Mouse (Mus musculus) CH12.LX (cell line): ENCODE results near the gene Rusc1. TPM values are rescaled to one million over a fixed set of nuclear protein-coding genes. Genes with fewer than 3 reads are reported as not detected.

Experiments
- DNase-seq: peaks from one replicate; pipeline ENCODE4 v3.0.0-alpha.2; 2013; ENCODE audit errors: extremely low read depth
- H3K27ac ChIP-seq: 2 replicates; pipeline ENCODE4 v1.5.1; 2012; ENCODE audit warnings: low read depth, mild to moderate bottlenecking, control low read depth, moderate library complexity; ENCODE audit not compliant: insufficient read depth
- H3K27me3 ChIP-seq: replicated peaks from 2 replicates; pipeline ENCODE3; 2012; ENCODE audit warnings: inconsistent platforms
- H3K36me3 ChIP-seq, 2 experiments: replicated peaks in 1 of 2; 2 replicates each; pipeline versions ENCODE3 to v1.6.1; 2012; ENCODE audit warnings: inconsistent platforms in 1 of 2, low read length in 1 of 2, mild to moderate bottlenecking in 1 of 2, mixed read lengths in 1 of 2, moderate library complexity in 1 of 2; ENCODE audit not compliant: control insufficient read depth in 1 of 2, insufficient read depth in 1 of 2
- H3K4me1 ChIP-seq, 2 experiments: 2 replicates each; pipeline ENCODE4 v1.6.1; 2012; ENCODE audit warnings: inconsistent platforms in 1 of 2, moderate library complexity in 1 of 2; ENCODE audit not compliant: insufficient read depth in 2 of 2, control insufficient read depth in 1 of 2
- H3K4me2 ChIP-seq: 2 replicates; pipeline ENCODE4 v1.6.1; 2012; ENCODE audit warnings: low read depth, mild to moderate bottlenecking, control low read depth; ENCODE audit not compliant: poor library complexity, insufficient read depth, severe bottlenecking
- H3K4me3 ChIP-seq, 3 experiments: fragments of 150-350 bp in 1 of 3; sonication (generic) in 1 of 3; replicated peaks in 1 of 3; 2 replicates each; pipeline versions ENCODE3 to v1.5.1; 2011 to 2012; ENCODE audit warnings: low read depth in 2 of 3, low read length in 2 of 3, mild to moderate bottlenecking in 2 of 3, moderate library complexity in 2 of 3, control low read depth in 1 of 3, improper control_type of control experiment in 1 of 3, inconsistent platforms in 1 of 3, mixed read lengths in 1 of 3; ENCODE audit not compliant: poor library complexity in 1 of 3
- H3K79me2 ChIP-seq: replicated peaks from 2 replicates; pipeline ENCODE4 v1.6.1; 2012; ENCODE audit warnings: mild to moderate bottlenecking, moderate library complexity; ENCODE audit not compliant: control insufficient read depth, poor library complexity, insufficient read depth, severe bottlenecking; ENCODE audit errors: extremely low read depth
- H3K9ac ChIP-seq: 2 replicates; pipeline ENCODE4 v1.6.1; 2012; ENCODE audit warnings: low read depth, mild to moderate bottlenecking, control low read depth, moderate library complexity; ENCODE audit not compliant: insufficient read depth
- H3K9me3 ChIP-seq: replicated peaks from 2 replicates; pipeline ENCODE3; 2012; ENCODE audit warnings: low read length, inconsistent platforms, mixed read lengths
- CHD1 ChIP-seq: IDR thresholded peaks from 2 replicates; pipeline ENCODE4 v1.6.1; 2012; ENCODE audit warnings: low read depth, low read length, improper control_type of control experiment, inconsistent platforms
- CHD2 ChIP-seq: IDR thresholded peaks from 2 replicates; pipeline ENCODE4 v1.6.1; 2011; ENCODE audit warnings: low read length, improper control_type of control experiment
- CTCF ChIP-seq, 2 experiments: IDR thresholded peaks in 1 of 2; conservative IDR thresholded peaks in 1 of 2; 2 replicates each; pipeline ENCODE4 v1.5.1; 2011 to 2012; ENCODE audit warnings: low read depth in 2 of 2, low read length in 2 of 2, improper control_type of control experiment in 1 of 2, inconsistent platforms in 1 of 2, mild to moderate bottlenecking in 1 of 2, moderate library complexity in 1 of 2
- E2F4 ChIP-seq: IDR thresholded peaks from 2 replicates; pipeline ENCODE4 v1.6.1; 2011; ENCODE audit warnings: low read depth, low read length, improper control_type of control experiment; ENCODE audit not compliant: insufficient replicate concordance
- ELF1 ChIP-seq: IDR thresholded peaks from 2 replicates; pipeline ENCODE4 v1.6.1; 2014; ENCODE audit warnings: low read depth, mild to moderate bottlenecking, inconsistent platforms, low read length, improper control_type of control experiment
- ETS1 ChIP-seq: conservative IDR thresholded peaks from 2 replicates; pipeline ENCODE4 v1.6.1; 2012; ENCODE audit warnings: low read depth, mild to moderate bottlenecking, inconsistent platforms, low read length, improper control_type of control experiment, moderate library complexity
- MAFK ChIP-seq: IDR thresholded peaks from 2 replicates; pipeline ENCODE4 v1.6.1; 2011; ENCODE audit warnings: low read length, improper control_type of control experiment; ENCODE audit not compliant: insufficient replicate concordance
- MAX ChIP-seq: IDR thresholded peaks from 2 replicates; pipeline ENCODE4 v1.6.1; 2011; ENCODE audit warnings: low read length, improper control_type of control experiment
- NELFE ChIP-seq: IDR thresholded peaks from 2 replicates; pipeline ENCODE4 v1.6.1; 2011; ENCODE audit warnings: low read depth, low read length, improper control_type of control experiment
- PAX5 ChIP-seq: IDR thresholded peaks from 2 replicates; pipeline ENCODE4 v1.6.1; 2012; ENCODE audit warnings: low read length, inconsistent platforms, mixed read lengths
- POLR2AphosphoS2 ChIP-seq: IDR thresholded peaks from 2 replicates; pipeline ENCODE4 v1.6.1; 2011; ENCODE audit warnings: low read depth, low read length, improper control_type of control experiment
- RAD21 ChIP-seq: IDR thresholded peaks from 2 replicates; pipeline ENCODE4 v1.6.1; 2011; ENCODE audit warnings: low read depth, mild to moderate bottlenecking, low read length, improper control_type of control experiment, moderate library complexity
- TBP ChIP-seq: conservative IDR thresholded peaks from 2 replicates; pipeline ENCODE4 v1.6.1; 2011; ENCODE audit warnings: low read depth, low read length, improper control_type of control experiment
- TCF12 ChIP-seq: IDR thresholded peaks from 2 replicates; pipeline ENCODE4 v1.6.1; 2014; ENCODE audit warnings: low read depth, mild to moderate bottlenecking, inconsistent platforms, low read length, improper control_type of control experiment
- UBTF ChIP-seq: IDR thresholded peaks from 2 replicates; pipeline ENCODE4 v1.6.1; 2012; ENCODE audit warnings: low read depth, mild to moderate bottlenecking, inconsistent platforms, low read length, improper control_type of control experiment, moderate library complexity
- USF1 ChIP-seq: IDR thresholded peaks from 2 replicates; pipeline ENCODE4 v1.6.1; 2014; ENCODE audit warnings: low read depth, mild to moderate bottlenecking, inconsistent platforms, low read length, improper control_type of control experiment
- ZKSCAN1 ChIP-seq: IDR thresholded peaks from 2 replicates; pipeline ENCODE4 v1.6.1; 2012; ENCODE audit warnings: low read depth, inconsistent platforms, low read length, improper control_type of control experiment, borderline replicate concordance
- ZMIZ1 ChIP-seq: IDR thresholded peaks from 2 replicates; pipeline ENCODE4 v1.6.1; 2012; ENCODE audit warnings: low read depth, mild to moderate bottlenecking, inconsistent platforms, low read length, improper control_type of control experiment
- ZNF384 ChIP-seq: IDR thresholded peaks from 2 replicates; pipeline ENCODE4 v1.6.1; 2012; ENCODE audit warnings: low read depth, low read length, improper control_type of control experiment, inconsistent platforms
- dilution Hi-C: fragments of 300-500 bp; cut with MboI; formaldehyde crosslinking; loops from 2 replicates; pipeline ENCODE4 v1.14.3; 2020; ENCODE audit warnings: low sequenced_read_pairs; ENCODE audit not compliant: extremely low pct_unique_long_range_greater_than_20kb, extremely low pct_ligation_motif_present
- in situ Hi-C: fragments of 300-500 bp; cut with MboI; formaldehyde crosslinking; loops from 3 replicates; pipeline ENCODE4 v1.14.3; 2019; ENCODE audit warnings: low sequenced_read_pairs, low pct_ligation_motif_present, low pct_unique_long_range_greater_than_20kb, mixed read lengths
- polyA plus RNA-seq: library from polyadenylated mRNA; unstranded; fragments of >175 nt; gene quantifications from 2 replicates; pipeline ENCODE4 v1.2.1, GENCODE M21; 2012; ENCODE audit warnings: low read depth; ENCODE audit not compliant: insufficient read length
- total RNA-seq, 2 experiments: library from RNA; depleted of rRNA; stranded (reverse); fragments of 300-350 nt in 1 of 2; fragments of >200 nt in 1 of 2; gene quantifications; 2 replicates each; pipeline ENCODE4 v1.2.3; 2012 to 2014

The Rusc1 gene
- total and polyA plus RNA-seq, 3 experiments, result 19.4 to 30.1 (median 19.7) TPM

- no peak overlapping the region for H3K4me2 ChIP-seq
- in situ Hi-C loops, result loop anchor here (5.0 kb wide), 1 partner anchor 65 kb away; no protein-coding TSS in a partner anchor
- TF ChIP-seq CHD2 (no peak), RAD21 (no peak), ZKSCAN1 (no peak), PAX5 (no peak), NELFE (no peak), ZNF384 (no peak), MAX (no peak), USF1 (no peak), UBTF (no peak), ELF1 (no peak), ZMIZ1 (no peak), TBP (no peak), POLR2AphosphoS2 (no peak), CTCF (conservative IDR thresholded peaks at IDR 0.05 in 1 of 2, IDR thresholded peaks at IDR 0.05 in 1 of 2; ENCODE audit: low read depth in 2 of 2, low read length in 2 of 2) (no peak), E2F4 (no peak), TCF12 (no peak), CHD1 (no peak), MAFK (no peak), ETS1 (no peak)
- H3K4me1 ChIP-seq, result peaks cover 14 to 53% of the 10 kb centered on the region in 2 experiments
- no peak for DNase-seq
- peaks cover 28 to 41% of the 10 kb centered on the region in 2 experiments for H3K36me3 ChIP-seq
- no peak overlapping the region for H3K9ac ChIP-seq
- no peaks in the 10 kb centered on the region for H3K79me2 ChIP-seq
- H3K27ac ChIP-seq, result no peak overlapping the region
- dilution Hi-C loops, result no loop called here
- H3K27me3 ChIP-seq, result peaks cover 2% of the 10 kb centered on the region
- H3K4me3 ChIP-seq, result no peak overlapping the region
- H3K9me3 ChIP-seq, result no peaks in the 10 kb centered on the region
These were observed 1.2 kb downstream of the Rusc1 start for GRCm38 (mm10) chr3:89091811-89092508.
